Mouse (Mus musculus) retina, embryonic 14.5 days (tissue): ENCODE results near the gene Tmem59l.
"Not testable (repeated sequence)": the region's sequence is repeated elsewhere in the genome, so short reads cannot be mapped to it uniquely, and the experiment has no call there.

Experiments used
- DNase-seq: peaks from one replicate; pipeline ENCODE4 v3.0.0-alpha.2; 2015; ENCODE audit warnings: low spot score

Gene Tmem59l

DNA sequence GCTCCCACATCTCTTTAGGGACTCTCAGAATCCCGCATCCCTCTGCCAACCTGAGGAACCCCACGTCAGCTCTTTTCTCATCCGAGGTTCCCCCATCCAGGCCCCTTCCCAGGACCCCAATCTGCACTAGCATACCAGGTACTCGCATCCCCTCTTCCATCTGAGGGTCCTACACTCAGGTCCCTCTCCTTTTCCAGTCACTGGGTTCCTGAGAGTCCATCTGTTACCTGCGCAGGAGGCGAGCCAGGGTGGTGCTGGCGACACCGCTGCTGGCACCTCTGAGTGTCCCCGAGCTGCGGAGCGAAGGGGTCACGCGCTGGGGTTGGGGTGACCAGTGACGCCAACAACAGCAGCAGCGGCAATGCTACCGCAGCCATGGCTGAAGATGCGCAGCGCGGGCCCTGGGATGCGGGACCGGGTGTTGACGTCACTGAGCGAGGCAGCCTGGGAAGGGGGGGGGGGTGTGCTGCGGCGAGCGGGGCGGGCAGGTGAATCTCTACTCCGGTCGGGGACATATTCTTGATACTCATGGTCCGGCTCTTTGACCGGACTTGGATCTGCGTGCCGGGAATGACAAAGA is at the start of gene Tmem59l:
TSS of gene Tmem59l (minus strand) at position 418 of the 580 bp plus-strand sequence.
- DNase-seq, result no peak

GRCm38 (mm10) chr8:70535701-70536100 is 48.5 kb upstream of the Tmem59l start:
- DNase-seq, result no peak

DNA sequence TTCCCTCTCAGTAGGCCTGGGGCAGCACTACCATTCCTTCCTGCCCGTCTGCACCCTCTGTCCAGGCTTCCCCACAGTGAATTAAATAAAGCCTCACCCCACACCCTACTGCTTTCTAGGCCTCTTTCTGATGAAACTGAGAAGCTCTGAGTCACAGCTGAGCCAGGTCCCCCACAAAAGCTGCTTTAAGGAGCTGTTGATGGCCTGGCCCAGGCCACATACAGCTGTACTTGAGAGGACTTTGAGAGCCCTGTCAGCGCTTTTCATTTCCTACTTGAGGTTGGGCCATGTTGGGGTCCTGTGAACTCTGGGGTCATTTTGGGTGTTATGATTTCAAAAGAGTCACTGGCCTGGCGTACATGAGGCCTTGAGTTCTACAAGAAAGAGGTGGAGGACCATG is 48.1 kb upstream of the Tmem59l start:
- no peak for DNase-seq

DNA sequence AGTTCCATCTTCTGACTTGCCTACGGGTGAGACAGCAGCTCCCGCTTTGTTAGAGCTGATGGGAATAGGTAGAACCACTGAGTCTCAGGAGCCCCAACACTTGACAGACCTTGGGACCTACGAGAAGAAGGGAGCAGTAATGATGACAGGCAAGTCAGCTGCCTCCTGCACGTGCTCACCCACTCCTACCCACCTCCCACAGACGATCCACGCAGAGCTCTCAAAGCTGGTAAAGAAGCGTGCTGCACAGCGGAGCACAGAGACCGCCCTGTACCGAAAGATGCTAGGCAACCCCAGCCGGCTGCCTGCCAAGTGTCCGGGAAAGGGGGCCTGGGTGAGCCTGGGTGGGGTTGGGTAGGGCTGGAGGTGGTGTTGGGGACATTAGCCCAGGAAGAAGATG is 47.1 kb upstream of the Tmem59l start:
- no peak for DNase-seq

DNA sequence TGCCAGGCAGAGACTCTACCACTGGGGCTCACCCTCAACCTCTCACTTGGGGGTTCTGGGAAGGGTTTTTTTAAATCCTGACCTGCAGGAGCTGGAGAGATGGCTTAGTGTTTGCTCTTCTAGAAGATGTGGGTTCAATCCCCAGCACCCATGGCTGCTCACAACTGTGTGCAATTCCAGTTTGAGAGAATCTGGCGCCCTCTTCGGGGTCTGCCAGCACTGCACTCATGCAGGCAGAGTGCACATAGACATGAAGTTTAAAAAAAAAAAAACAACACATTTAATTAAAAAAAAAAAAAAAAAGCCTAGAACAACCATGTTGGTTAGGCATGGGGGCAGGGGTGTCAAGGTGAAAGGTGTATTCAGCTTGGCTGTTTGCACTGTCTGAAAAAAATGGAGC is 43.2 kb upstream of the Tmem59l start:
- DNase-seq, result no peak

DNA sequence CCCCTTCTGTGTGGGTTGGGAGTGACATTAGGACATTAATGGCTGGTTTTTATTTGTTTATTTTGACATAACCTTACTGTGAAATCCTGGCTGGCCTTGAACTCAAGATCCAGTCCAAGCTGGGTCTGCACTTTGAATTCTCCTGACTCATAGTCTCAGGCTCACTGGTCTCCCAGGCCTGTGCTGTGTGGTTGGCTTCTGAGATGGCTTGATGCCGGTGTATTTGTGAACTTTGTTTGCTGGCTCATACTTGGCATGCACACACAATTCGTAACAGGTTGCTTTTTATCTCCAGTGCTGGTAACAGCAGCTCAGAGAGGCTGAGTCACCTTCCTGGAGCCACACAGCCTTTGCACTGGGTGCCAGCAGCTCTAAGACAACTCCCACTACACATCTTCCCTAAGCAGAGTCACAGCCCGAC is 42.6 kb upstream of the Tmem59l start:
- no peak for DNase-seq

DNA sequence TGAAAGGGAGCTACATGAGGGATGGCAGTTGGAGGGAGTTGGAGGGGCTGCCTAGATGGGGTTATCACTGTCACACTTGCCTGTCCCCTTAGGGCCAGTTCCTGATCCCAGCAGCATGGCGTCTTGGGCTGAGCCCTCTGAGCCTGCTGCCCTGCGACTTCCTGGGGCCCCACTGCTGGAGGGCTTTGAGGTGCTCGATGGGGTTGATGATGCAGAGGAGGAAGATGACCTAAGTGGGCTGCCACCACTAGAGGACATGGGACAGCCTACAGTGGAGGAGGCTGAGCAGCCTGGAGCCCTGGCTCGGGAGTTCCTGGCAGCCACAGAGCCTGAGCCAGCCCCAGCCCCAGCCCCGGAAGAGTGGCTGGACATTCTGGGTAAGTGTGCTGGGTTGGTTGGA is 42.1 kb upstream of the Tmem59l start:
- DNase-seq, result no peak

- no peak for DNase-seq
Measured at GRCm38 (mm10) chr8:70528182-70528797, 41.1 kb upstream of the Tmem59l start.

GRCm38 (mm10) chr8:70527512-70528181 is 40.5 kb upstream of the Tmem59l start, which contains the start of the genes Fkbp8 and Kxd1:
TSS of gene Fkbp8 (plus strand) at chr8:70527724.
TSS of gene Kxd1 (minus strand) at chr8:70527956.
- peak; percentile 98 for DNase-seq

DNA sequence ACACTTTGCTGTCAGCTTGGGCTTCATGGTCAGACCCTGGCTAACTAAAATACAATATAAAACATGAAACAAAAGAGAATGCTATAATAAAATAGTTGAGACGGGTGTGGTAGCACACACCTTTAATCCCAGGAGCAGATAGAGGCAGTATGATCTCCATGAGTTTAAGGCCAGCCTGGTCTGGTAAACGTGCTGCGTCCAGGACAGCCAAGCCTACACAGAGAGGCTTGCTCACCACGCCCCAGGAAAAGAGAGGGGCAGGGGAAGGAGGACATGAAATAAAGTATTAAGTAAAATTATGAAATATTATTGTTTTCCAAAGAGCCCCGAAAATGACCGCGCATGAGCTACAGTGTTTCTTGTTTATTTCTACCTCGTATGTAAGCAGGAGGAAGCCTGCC is 40.0 kb upstream of the Tmem59l start:
- no peak for DNase-seq

GRCm38 (mm10) chr8:70522592-70523403 is 35.6 kb upstream of the Tmem59l start:
- peak; percentile 98 for DNase-seq

DNA sequence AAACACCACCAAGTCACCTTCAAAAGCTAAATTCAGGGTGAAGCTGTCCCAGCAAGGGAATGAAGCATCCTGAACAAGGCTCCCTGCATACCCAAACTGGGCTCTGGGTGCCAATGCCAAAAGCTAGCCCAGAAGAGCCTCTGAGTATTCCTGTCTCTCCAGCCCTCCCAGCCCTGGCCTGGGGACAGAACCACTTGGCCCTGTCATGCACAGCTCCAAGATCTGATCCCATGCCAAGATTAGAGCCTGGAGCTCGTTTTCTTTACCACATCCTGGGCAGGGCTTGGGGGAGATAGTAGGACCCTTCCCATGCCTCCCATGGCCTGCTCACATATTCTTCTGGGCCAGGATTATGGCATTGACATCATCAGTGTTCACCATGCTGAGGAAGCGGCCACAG is 32.4 kb upstream of the Tmem59l start:
- no peak for DNase-seq

DNA sequence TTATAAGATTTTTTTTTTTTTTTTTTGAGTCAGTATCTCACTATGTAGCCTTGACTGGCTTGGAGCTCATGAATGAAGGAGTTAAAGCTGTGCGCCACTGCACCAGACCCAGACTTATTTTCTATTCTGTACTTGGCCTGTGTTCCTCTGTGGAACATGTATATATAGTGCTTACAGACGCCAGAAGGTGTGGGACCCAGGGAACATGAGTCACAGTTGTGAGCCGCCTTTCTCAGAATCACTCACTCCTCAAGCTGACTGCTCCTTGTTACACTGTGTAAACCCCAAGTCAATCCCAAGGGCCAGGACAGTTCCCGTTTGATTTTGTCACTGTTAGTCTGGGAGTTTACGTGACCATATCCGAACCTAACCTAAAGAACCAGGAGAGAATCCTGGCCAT is 31.9 kb upstream of the Tmem59l start:
- no peak for DNase-seq

GRCm38 (mm10) chr8:70517940-70518643 is 30.9 kb upstream of the Tmem59l start:
- DNase-seq, result no peak

DNA sequence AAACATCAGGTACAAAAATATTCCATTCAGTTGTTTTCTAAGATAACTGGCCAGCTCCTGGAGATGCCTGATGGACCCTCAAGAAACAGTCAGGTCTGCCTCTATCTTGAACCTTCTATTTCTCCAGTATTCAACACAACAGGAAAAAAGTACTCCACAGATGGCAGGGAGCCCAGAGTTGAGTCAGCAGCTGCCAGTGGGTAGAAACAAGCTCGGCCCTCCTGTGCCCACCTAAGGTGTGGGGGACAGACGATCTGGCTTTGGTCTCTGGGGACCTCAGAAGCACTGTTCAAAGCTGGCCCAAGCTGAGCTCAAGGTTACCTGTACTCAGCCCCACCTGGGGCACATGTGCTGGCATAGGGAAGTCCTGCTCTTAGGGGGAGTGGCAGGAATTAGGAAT is 26.3 kb upstream of the Tmem59l start:
- DNase-seq, result no peak

DNA sequence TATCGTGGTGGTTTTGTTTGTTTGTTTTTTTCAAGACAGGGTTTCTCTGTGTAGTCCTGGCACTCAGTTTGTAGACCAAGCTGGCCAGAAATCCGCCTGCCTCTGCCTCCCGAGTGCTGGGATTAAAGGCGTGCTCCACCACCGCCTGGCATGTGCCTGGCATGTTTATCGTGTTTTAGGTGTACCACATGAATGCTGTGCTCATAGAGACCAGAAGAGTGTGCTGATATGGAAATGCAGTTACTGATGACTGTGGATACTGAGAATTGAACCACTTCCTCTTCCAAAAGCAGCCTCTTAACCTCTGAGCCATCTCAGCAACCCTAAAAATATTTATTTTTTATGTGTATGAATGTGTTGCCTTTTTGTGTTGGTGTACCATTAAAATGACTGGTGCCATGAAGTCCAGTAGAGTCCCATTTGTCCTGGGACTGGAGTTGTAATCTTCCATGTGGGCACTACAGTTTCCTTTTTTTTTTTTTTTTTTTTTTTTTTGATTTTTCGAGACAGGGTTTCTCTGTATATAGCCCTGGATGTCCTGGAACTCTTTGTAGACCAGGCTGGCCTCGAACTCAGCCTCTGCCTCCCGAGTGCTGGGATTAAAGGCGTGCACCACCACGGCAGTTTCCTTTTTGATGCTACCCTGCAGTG is 25.2 kb upstream of the Tmem59l start:
- DNase-seq, result no peak

- no peak for DNase-seq
Measured at GRCm38 (mm10) chr8:70511770-70512169, 24.6 kb upstream of the Tmem59l start.

DNA sequence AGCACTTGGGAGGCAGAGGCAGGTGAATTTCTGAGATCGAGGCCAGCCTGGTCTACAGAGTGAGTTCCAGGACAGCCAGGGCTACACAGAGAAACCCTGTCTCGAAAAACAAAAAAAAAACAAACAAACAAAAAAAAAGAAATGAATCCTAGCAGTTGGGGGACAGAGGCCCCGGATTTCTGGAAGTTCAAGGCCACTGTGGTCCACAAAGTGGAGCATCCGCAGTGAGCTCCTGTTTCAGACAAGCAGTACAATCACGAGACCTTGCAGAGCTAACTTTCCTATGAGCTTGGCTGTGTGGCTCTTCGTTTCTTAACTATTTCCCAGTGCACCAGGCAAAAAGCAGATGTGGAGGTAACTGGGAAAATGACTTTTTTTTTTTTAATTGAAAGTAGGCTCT is 24.0 kb upstream of the Tmem59l start:
- DNase-seq, result not testable (repeated sequence)

DNA sequence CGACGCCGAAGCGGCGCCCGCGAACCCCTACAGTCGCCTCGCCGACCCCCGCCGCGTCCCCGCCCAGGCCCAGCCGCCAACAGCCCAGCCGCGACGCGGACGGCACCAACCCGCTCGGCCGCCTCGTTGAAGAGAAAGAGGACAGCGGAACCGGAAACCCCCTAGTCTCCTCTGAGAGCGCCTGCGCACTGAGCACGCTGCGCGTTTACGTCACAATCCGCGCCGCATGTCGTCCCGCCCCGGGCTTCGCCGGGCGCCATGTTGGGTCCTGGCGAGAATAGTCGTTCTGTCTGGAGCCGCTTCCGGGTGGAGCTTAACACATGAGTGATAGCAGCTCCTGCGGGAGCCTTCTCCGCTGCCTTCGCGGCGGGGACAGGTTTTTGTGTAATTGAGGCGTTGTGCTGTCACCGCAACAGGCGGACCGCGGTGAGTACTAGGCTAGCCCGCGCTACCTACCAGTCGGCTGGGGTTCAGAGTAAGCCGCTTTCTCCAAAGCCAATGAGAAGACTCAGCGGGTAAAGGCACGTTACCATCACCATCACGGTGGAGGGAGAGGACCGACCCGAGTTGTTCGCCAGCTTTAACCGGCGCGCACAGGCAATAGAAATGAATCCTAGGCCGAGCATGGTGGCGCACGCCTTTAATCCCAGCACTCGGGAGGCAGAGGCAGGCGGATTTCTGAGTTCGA is 23.2 kb upstream of the Tmem59l start, which contains the start of gene Uba52:
TSS of gene Uba52 (minus strand) at position 574 of the 688 bp plus-strand sequence.
- peak; percentile 99 for DNase-seq

DNA sequence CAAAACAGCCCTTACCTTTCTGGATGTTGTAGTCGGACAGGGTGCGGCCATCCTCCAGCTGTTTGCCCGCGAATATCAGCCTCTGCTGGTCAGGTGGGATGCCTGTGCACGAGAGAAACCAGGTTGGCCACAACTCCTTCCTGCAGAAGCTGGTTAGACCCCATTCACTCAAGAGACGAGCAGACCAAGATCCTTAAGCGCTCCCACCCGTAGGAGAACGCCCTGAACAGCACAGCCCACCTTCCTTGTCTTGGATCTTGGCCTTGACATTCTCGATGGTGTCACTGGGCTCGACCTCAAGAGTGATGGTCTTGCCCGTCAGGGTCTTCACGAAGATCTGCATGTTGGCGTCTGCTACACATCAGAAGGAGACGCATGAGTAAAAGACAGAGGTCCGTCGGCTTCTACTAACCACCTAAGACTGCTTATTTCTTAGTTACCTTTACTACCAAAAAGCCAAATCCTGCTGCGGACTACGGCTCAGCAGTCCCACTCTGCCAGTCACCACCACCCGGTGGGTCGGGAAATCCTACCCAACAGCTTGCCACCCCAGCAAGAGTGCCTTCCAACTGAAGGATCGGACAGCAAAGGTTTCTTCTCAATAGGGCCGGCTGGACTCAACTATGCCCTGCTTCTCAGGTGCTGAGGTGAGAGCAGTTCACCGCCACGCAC is 22.3 kb upstream of the Tmem59l start:
- no peak for DNase-seq
